Mouse (Mus musculus) adrenal gland, adult (tissue): ENCODE results near the gene 9330182O14Rik.
A peak's percentile ranks its signal among the peaks of the same experiment; 100 is the strongest.

ENCODE experiments used
- DNase-seq, 2 experiments: peaks; one replicate each; pipeline ENCODE4 v3.0.0; 2022 to 2023; ENCODE audit warnings: low spot score in 1 of 2; ENCODE audit not compliant: inconsistent age in 2 of 2

Gene 9330182O14Rik

DNA sequence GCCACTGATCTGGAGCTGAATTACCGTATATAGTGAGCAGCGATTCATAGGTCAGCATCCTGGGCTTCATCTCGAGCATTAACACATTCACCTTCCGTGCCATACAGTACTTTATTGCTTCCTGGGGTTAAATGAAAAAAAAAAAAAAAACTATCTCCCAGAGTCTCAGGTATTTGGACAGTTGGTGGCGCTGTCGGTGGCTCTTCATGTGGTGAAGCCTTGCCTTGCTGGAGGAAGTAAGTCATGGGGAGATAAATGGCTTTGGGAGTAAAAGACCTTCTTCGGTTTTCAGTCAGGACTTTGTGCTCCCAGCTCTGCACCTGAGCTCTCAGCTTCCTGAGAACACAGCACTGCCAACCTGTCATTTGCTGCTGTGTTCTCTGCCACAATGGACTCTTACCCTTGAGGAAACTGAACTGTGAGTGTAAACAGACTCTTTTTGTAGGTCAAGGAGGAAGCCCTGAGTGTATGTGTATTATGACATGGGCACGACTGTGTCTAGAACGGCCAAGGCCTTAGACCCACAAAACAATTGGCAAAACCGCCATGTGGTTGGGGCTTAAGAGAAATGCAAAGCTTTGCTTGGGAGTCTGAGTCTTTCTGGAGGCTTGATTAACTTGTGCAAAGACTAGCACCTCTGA lies at the start of gene 9330182O14Rik:
Gene 9330182O14Rik (plus strand): TSS at position 214 of the 641 bp plus-strand sequence.
- peak; percentile 9 to 69 for DNase-seq

DNA sequence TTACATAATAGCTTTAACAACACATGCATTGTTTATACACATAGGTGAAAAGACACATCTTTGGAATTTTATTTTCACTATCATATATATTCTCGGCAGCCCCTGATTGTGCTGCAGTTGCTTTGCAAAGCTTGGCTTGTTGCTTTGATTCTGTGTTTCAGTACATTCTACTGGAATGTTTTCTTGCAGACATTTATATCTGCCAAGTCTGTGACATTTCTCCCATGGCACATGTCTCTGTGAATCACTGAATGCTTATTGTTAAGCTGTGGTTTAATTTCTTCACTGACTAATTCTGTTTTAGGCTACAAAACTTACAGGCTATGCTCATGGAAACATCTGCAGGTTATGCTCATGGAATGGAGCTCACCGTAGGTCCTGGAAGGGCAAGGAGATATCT lies 30.9 kb upstream of the 9330182O14Rik start:
- no peak for DNase-seq

DNA sequence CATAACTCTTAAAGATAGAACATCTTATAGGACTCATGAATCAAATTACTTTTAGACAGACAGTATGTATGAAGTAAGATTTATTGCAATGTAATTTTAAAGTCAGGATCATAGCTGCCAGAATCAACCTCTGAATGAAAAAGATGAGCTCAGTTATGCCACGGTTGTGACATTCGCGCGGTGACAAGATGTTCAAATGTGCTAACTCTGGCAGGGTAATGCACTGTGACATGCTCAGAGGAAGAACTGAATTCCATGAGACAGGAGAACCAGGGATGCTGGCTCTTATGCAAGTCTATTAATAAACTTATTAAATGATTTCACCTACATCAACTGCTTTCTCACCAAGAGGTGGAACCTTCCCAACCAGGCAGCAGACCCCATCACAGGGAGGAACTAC lies 28.5 kb upstream of the 9330182O14Rik start:
- peak in 1 of 2 experiments; percentile 10 for DNase-seq

DNA sequence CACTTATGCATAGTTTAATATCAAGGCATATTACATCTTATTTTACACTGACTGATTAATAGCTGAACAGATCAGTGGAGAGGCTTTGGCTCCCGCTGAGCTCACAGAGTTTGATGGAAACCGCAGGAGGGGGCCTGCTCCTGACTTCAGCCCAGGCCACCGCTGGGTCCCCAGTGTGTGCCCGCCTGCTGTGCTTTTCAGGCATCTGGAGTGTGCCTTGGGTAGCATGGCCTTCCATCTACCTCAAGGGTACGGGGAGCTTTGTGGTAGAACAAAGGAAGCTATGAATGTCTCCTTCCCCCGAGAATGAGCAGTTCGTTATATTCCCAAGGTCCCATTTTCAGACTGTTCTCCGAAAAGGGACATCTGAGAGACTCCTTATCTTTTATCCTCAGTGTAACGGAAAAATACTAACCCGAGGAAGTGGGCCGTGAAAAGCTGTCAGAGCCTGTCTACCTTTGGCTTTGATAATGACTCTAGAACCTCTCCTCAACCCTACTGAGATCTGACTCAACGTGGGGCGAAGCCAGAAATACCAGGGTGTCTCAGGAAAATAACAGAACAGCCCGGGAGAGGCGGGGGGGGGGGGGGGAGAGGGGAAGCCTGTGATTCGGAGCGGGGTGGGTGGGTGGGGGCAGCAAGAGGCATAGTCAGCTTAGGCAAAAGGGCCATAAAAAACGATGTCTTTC lies 20.1 kb upstream of the 9330182O14Rik start:
- peak in 1 of 2 experiments; percentile 43 for DNase-seq

DNA sequence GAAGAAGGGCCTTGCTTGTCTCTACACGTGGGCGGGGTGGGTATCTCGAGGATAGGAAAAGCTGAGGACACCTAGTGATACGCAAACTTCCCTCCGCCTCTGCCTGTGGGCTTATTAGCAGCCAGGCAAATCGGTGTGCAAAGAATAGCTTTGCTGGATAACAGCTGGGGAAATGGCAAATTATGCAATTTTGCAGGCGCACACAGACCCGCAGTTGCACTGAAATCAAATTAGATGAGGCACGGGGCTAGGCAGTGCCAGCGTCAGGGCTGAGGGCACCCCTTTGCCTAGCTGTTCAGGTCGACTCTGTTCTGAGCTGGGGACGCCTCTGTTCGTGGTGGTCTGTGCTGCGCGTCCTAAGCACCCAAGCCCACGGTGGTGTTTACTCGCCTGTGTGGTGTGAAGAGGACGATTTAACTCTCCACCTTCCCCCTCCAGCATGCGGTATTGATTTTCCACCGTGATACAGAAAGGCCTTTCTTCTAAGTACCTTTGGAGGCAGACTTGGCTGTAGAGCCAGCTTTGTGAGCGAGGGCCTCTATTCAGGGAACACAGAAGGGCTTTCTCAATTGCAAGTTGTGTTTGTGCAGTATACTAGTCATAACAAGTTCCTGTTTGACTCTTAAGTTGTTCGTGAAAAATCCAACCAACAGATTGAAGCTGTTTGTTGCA lies 19.4 kb upstream of the 9330182O14Rik start:
- DNase-seq, result peak; percentile 30 to 66

DNA sequence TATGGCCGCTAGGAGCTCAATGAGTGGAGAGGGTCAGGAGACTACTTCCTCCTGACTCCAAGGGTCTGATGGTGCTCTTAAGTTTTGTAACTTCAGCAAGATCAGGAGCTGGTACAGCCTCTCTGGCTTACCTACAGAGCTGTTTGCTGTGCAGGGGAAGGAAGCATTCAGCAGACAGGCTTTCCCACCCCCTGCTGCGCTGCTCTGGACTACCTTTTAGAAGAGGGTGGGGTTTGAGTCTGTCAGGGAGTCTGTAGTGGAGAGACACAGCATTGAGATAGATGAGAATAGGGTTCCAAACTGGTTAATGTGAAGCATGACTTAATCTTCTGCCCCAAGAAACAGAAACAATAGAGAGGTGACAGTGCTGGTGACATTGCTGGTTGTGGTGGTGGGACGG lies 17.8 kb upstream of the 9330182O14Rik start:
- DNase-seq, result no peak

DNA sequence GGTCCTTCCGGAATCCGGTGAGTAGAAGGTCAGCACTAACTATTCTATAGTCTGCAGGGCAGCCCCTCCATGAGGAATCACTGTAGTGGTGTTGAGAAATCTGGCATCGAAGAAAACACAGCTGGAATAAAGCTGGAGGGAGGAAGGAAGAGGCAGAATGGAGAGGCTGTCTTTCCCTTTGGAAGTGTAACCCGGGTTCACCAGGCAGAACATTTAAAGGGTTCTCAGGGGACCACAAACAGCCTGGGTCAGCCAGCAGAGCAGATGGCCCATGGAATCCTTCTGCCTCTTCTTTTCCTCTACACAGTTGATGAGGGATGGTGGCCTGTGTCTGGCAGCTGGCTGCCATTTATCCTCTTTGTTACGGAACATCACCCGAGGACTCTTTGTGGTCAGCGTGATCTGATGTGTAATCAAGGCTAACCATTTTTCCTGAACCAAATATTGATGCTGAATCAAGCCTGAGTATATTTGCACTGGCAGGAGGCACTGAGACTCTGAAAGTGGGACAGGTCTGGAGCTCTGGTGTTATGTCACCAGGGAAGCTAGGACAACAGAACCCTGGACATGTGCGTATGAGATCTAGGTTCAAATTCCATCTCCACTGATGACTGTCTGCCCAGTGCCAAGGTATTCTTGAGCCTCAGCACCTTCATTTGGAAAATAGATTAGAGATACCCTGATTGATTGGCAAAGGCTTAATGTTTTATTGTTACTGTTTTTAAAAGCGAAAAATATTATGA lies 9.8 kb upstream of the 9330182O14Rik start:
- no peak for DNase-seq

DNA sequence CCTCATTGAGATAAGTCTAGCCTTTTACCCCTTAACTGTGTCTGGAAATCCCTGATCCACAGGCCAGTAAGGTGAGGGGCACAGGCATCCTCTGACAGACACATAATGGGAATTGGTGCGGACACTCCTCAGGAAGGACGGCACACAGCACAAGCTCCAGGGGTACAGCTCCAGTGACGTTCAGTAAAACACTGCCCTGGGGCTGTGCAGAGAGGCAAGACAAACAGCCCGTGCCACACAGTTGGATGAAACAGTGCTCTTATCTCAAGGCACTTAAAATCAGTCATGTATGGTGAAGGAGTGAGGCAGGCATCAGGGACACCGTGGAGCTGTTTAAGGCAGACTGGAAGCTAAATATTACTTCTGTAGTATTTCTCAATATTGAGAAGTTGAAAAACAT lies 4.7 kb upstream of the 9330182O14Rik start:
- DNase-seq, result no peak

DNA sequence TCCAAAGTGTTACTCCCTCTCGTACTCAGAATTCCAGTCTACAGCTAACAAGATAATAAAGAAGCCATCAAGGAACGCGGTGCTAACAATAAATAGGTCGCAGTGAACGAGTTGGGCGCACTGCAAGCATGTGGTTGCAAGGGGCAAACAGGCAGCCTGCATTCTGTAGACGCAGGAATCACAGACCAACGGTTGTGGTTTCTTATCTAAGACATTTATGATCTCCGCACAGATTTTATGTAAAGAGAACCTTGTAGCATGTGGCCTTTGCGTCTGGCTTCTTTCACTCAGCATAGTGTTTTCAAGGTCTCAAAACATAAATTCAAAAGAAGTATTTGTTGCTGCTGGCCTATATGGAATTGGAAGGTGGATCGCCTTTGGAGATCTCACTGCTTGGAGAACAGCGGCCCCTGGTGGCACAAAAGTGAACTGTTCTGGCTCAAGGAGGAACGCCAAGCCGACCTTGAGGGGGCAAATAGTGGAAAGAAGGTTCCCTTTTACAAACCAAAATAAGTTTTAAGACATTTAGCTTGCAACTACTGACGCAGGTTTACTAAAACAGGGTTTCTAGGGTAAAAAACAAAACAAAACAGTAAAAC lies 3.2 kb upstream of the 9330182O14Rik start:
- DNase-seq, result peak; percentile 67 to 92

DNA sequence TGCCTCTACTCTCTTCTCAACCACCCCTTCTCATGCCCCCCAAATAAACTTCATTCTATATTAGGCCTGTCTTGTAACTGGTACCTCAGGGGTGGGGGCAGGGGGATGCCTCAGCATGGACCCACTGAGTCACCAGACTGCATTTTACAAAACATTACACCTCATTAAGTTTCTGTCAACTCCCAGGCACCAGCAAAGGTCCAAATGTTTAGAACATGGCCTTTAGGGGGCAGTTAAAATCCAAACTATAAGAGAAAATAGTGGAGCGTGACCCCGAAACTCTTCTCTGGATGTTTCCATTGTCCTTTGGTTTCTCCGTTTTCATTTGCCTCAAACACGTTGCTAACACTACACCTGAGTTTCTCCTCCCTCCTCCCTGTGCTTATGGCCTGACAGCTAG lies 1.8 kb upstream of the 9330182O14Rik start:
- DNase-seq, result no peak

DNA sequence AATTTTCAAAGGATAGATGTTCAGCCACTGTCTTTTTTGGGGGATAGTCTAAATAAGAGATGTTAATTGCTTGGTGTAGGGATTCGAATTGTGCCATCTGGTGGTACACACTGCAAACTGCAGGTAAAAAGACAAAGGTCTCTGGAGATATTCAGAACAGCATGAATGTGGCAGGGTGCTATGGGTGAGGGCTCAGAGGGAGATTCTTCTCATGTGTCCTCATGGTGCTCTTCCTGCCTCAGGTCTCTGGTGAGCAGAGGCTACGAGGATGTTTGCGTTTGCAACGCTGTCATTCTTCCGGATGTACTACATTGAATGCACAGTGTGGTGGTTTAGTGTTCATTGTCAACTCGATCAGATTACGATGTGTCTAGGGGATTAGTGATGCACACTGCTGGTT lies 10.1 kb downstream of the 9330182O14Rik start:
- peak in 1 of 2 experiments; percentile 68 for DNase-seq

DNA sequence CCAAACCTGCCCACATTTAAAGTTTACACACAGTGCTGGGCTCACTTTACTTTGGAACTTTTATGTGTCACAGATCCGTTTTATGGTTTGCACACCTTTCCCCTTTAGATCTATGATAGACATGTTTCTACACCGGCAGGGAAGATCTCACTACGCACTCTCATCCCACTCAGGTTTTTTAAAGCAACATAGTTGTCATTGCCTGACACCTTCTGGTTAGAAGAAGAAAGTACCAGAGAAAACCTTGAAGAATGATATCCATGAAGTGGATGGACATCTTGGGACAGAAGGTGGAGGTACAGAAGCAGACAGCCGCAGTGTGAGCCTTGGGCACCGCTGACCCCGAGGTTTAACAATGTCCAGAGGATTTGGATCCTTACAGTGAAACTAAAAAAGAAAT lies 23.5 kb downstream of the 9330182O14Rik start:
- DNase-seq, result no peak

DNA sequence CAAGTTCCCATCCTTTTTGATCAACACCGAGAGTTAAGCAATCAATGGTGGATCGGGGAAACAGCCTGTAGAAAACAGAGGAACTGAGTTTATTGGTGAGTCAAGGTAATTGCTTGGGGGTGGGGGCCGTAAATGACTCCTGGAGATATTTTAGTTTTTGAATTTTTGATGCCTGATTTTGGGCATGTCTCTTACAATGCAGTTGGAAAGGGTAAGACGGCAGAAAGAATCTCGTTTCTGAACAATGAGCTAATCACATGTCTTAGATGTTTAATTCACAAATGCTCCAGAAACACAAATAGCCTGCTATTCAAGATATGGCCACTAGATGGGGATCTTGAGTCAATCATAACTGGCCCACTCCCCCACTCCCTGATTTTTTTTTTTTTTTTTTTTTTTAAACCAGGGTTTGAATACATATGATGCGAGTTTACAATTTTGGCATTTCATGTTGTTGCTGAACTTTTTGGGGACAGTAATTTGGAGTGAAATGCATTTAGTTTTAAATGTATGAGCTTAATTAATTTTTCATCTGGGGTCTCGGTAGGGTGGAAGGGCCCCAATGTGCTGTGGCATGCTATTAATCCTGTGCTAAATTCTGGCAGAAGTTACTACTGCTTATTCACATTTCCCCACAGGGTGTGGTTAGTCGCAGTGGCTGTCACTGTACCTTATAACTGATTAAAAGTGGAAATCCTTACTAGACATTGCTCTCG lies 32.6 kb downstream of the 9330182O14Rik start:
- DNase-seq, result peak; percentile 4 to 87

DNA sequence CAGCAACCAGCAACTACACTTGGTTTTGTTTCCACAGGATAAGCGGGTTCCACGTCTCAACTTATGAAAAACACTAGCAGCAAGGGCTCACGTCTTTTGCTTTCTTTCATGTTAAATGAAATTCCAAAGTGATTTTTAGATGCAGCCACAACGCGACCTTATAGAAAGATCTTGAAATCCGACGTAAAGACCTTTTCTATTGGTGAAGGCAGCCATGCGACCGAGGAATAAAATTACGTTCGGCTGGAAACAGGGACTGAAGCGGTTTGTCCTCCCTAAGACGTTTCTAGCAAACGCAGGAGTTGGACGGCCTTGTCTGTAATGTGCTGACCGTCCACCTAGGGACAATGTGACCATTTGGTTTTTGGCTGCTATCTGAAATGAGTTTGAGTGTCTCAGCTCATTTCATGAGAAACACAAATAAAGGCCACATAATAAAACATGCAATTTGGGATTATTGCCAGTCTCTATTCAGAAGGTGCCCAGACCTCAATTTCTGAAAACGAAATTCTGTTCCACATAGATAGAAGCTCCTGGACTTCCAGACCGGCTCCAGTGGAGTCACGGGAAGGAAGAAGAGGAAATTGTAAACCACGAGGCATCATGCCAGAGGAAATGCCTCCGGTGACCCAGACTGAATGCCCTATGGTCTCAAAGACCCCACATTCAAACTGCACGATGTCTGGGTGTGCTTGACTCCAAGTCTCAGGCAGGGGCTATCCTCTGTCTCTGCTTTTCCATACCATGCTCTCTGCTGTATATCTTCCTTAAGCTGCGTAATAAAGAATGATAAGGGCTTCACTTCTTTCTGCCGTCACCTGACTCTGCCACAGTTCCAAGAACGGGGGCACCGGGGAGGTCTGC lies 33.3 kb downstream of the 9330182O14Rik start:
- DNase-seq, result peak; percentile 14 to 74

DNA sequence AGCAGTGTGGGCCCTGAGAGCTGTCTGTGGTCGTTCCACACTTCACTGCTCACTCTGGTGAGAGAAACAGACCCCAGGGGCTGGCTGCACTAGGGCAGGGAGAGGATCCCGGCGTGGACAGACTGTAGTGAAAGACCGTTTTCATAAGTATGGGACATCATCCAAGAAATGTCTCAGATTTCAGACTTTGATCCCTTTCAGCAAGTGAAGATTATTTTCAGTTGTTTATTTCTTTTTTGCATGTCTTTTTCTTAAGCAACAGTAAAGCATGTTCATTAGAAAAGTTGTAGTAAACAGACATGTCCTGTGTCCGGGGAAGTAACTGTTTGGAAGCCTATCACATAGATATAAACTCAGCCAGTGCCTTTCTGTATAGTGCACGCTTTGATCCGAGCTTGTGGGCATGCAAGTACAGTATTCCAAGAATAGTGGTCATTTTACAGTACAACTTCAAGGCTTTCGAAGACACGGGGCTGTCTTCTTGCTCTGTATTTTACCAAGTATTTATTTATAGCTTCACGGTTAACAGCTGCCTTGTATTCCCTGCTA lies 34.0 kb downstream of the 9330182O14Rik start:
- DNase-seq, result no peak

DNA sequence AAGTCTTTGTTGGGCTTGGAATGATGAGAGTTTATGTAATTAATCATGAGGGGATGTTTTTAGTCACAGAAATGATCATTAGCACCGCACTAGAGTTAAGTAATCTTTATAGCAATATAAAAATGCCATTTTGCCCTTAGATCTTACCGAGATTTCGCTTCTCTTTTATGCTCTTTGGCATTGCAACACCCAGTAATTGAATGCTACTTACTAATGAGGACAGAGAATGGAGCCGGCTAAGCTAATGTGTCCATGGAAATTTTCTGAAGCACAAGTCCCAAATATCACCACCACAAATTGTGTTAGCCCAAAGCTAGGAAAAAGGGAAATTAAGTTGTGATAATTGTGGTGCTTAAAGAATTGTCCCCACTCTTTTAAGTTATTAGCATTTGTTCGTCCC lies 34.9 kb downstream of the 9330182O14Rik start:
- no peak for DNase-seq

DNA sequence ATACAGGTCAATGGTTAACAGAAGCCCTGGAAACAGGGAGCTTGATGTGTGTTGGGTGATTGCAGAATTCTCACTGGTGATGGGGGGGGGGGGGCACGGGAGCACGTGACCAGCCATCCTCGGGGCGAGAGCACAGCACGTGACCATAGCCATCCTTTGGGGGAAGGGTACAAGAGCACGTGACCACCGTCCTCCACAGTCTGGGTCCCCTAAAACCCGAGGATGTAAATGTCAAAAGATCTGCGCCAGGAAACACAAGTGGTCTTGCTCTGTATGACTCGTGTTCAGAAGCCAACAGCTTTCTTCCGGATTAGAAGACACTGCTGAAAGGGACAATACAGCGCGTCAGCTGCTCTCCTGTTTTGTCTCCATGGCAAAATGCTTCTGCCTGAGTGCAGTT lies 35.5 kb downstream of the 9330182O14Rik start:
- DNase-seq, result peak in 1 of 2 experiments; percentile 16

DNA sequence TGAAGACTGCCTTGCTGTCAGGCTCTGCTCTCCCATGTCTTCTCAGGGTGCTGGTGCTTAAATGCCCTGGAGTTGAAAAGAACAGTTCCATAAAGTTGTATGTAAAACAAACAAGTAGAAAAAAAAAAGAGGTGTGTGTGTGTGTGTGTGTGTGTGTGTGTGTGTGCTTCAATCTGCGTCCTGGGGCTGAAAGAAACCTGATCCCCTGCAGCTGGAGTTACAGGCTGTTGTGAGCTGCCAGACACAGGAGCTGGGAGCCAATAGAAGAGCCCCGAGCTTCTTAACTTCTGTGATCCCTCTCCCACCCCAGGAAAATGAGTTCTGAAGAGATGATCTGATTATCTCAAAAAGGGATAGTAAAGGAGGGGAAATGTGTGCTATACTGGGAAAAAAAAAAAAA lies 45.3 kb downstream of the 9330182O14Rik start:
- DNase-seq, result no peak

DNA sequence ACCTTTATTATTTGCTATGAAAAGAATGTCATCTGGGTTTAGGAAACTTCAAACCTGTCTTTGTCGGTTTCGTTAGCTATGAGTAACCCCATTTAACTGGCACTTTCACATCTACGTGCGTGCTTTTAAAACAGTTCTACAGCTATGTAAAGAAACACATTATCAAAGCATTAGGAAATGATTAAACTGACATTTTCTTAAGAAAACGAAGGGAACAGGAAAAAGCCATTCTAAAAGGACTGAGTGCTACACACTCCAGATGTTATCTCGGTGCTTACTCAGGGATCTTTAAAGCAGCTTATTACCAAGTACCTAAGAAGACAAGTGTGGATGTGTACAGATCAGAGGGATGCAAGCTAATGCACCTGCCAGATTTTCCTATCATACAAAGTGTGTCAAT lies 52.9 kb downstream of the 9330182O14Rik start:
- DNase-seq, result no peak
